Mouse (Mus musculus) intestine, postnatal 0 days (tissue): ENCODE results near the gene Mras. TPM values are rescaled to one million over a fixed set of nuclear protein-coding genes. Genes with fewer than 3 reads are reported as not detected.

ENCODE experiments used
- ATAC-seq: fragments of 200-750 bp; cut with Nextera tagmentation; 2 replicates; pipeline ENCODE4 v1.8.0; 2017; ENCODE audit warnings: mild to moderate bottlenecking, moderate TSS enrichment, moderate library complexity
- H3K27ac ChIP-seq: fragments of 300-500 bp; sonication (generic); 2 replicates; pipeline ENCODE4 v1.5.1; 2014; ENCODE audit warnings: mild to moderate bottlenecking, low read depth, low read length, moderate library complexity
- H3K27me3 ChIP-seq: fragments of 300-500 bp; sonication (generic); replicated peaks from 2 replicates; pipeline ENCODE4 v1.6.1; 2014; ENCODE audit warnings: low read length, mixed read lengths; ENCODE audit not compliant: control insufficient read depth, insufficient read depth
- H3K36me3 ChIP-seq: fragments of 300-500 bp; sonication (generic); 2 replicates; pipeline ENCODE4 v1.6.1; 2014; ENCODE audit warnings: mild to moderate bottlenecking, moderate library complexity; ENCODE audit not compliant: control insufficient read depth, insufficient read depth
- H3K4me1 ChIP-seq: fragments of 300-500 bp; sonication (generic); replicated peaks from 2 replicates; pipeline ENCODE4 v1.6.1; 2014; ENCODE audit warnings: antibody characterized with exemption, low read length, mixed read lengths; ENCODE audit not compliant: control insufficient read depth, insufficient read depth
- H3K4me2 ChIP-seq: fragments of 300-500 bp; sonication (generic); replicated peaks from 2 replicates; pipeline ENCODE4 v1.6.1; 2014; ENCODE audit warnings: low read depth, mild to moderate bottlenecking, moderate library complexity
- H3K4me3 ChIP-seq: fragments of 300-500 bp; sonication (generic); 2 replicates; pipeline ENCODE4 v1.5.1; 2014; ENCODE audit warnings: low read depth, low read length
- H3K9ac ChIP-seq: fragments of 300-500 bp; sonication (generic); 2 replicates; pipeline ENCODE4 v1.6.1; 2014; ENCODE audit warnings: mild to moderate bottlenecking, low read depth, low read length
- H3K9me3 ChIP-seq: fragments of 300-500 bp; sonication (generic); 2 replicates; pipeline ENCODE4 v1.6.1; 2016; ENCODE audit warnings: mixed run types; ENCODE audit not compliant: control insufficient read depth
- CTCF ChIP-seq: sonication (generic); IDR thresholded peaks from 2 replicates; pipeline ENCODE4 v1.5.1; 2016; ENCODE audit warnings: low read depth, mild to moderate bottlenecking, control low read depth, antibody characterized with exemption, moderate library complexity
- WGBS: fragments of 180-500 bp; shearing (Covaris S2); extraction: QIAGEN DNeasy Blood & Tissue Kit; methylation state at CpG from one replicate; pipeline ENCODE4 v1.1.7; 2014; 5-methylcytosine and 5-hydroxymethylcytosine counted together
- polyA plus RNA-seq: library from polyadenylated mRNA; unstranded; fragments of >200 nt; fragmentation: Nextera tagmentation; extraction: Ambion mirVana; gene quantifications from 2 replicates; pipeline ENCODE4 v1.2.1, GENCODE M21; 2015

Mras gene
- polyA plus RNA-seq, 1 experiment from 2014 or later, result 7.6 TPM

GRCm38 (mm10) chr9:99421914-99422313 is 15.3 kb downstream of the Mras start:
- H3K27ac ChIP-seq, result no peak overlapping the region
- TF ChIP-seq CTCF, result no peak
- no peak overlapping the region for H3K4me2 ChIP-seq
- H3K4me3 ChIP-seq, result no peak overlapping the region
- H3K9ac ChIP-seq, result no peak overlapping the region
- no peaks in the 10 kb centered on the region for H3K9me3 ChIP-seq
- no peaks in the 10 kb centered on the region for H3K36me3 ChIP-seq
- 85% methylated on average over 3 of the region's 3 CpGs for WGBS
- ATAC-seq, result no peak
- no peaks in the 10 kb centered on the region for H3K27me3 ChIP-seq
- H3K4me1 ChIP-seq, result 0 out of 2 replicates have a peak, but pooled peaks cover 8% of the 10 kb centered on the region

GRCm38 (mm10) chr9:99419951-99420701 is 17.1 kb downstream of the Mras start:
- H3K9ac ChIP-seq, result no peak overlapping the region
- H3K4me3 ChIP-seq, result no peak overlapping the region
- no peak for TF ChIP-seq CTCF
- 73% methylated on average over 8 of the region's 8 CpGs for WGBS
- H3K4me2 ChIP-seq, result no peak overlapping the region
- no peaks in the 10 kb centered on the region for H3K9me3 ChIP-seq
- peaks cover 4% of the 10 kb centered on the region; the same call in 1 of the 2 replicates for H3K4me1 ChIP-seq
- H3K36me3 ChIP-seq, result no peaks in the 10 kb centered on the region
- H3K27me3 ChIP-seq, result no peaks in the 10 kb centered on the region
- no peak overlapping the region for H3K27ac ChIP-seq
- no peak for ATAC-seq

- Histone ChIP-seq H3K9me3 (no peaks in the 10 kb centered on the region), H3K4me1 (no peaks in the 10 kb centered on the region; the same call in 1 of the 2 replicates), H3K27ac (no peak overlapping the region), H3K36me3 (no peaks in the 10 kb centered on the region), H3K4me3 (no peak overlapping the region), H3K27me3 (no peaks in the 10 kb centered on the region), H3K4me2 (no peak overlapping the region), H3K9ac (no peak overlapping the region)
- ATAC-seq, result no peak
- 78% methylated on average over 5 of the region's 5 CpGs for WGBS
- TF ChIP-seq CTCF, result no peak
Measured at GRCm38 (mm10) chr9:99418377-99418776, 18.8 kb downstream of the Mras start.

- Histone ChIP-seq H3K9me3 (no peaks in the 10 kb centered on the region), H3K27me3 (no peaks in the 10 kb centered on the region), H3K4me1 (no peaks in the 10 kb centered on the region; the same call in 1 of the 2 replicates), H3K27ac (no peak overlapping the region), H3K9ac (no peak overlapping the region), H3K36me3 (no peaks in the 10 kb centered on the region), H3K4me2 (no peak overlapping the region), H3K4me3 (no peak overlapping the region)
- ATAC-seq, result no peak
- 63% methylated on average over 4 of the region's 4 CpGs for WGBS
- no peak for TF ChIP-seq CTCF
Measured at GRCm38 (mm10) chr9:99417288-99417846, 19.8 kb downstream of the Mras start.

GRCm38 (mm10) chr9:99416809-99417208 is 20.4 kb downstream of the Mras start:
- no peak for TF ChIP-seq CTCF
- no peaks in the 10 kb centered on the region for H3K9me3 ChIP-seq
- H3K36me3 ChIP-seq, result no peaks in the 10 kb centered on the region
- H3K27ac ChIP-seq, result no peak overlapping the region
- 73% methylated on average over 3 of the region's 3 CpGs for WGBS
- H3K9ac ChIP-seq, result no peak overlapping the region
- H3K27me3 ChIP-seq, result no peaks in the 10 kb centered on the region
- no peak overlapping the region for H3K4me3 ChIP-seq
- H3K4me1 ChIP-seq, result no peaks in the 10 kb centered on the region; the same call in 1 of the 2 replicates
- ATAC-seq, result no peak
- H3K4me2 ChIP-seq, result no peak overlapping the region

- no peaks in the 10 kb centered on the region for H3K27me3 ChIP-seq
- H3K36me3 ChIP-seq, result no peaks in the 10 kb centered on the region
- H3K9me3 ChIP-seq, result no peaks in the 10 kb centered on the region
- 79% methylated on average over 4 of the region's 4 CpGs for WGBS
- no peak overlapping the region for H3K4me3 ChIP-seq
- H3K4me1 ChIP-seq, result no peaks in the 10 kb centered on the region; the same call in 1 of the 2 replicates
- no peak overlapping the region for H3K27ac ChIP-seq
- TF ChIP-seq CTCF, result no peak
- no peak for ATAC-seq
- H3K9ac ChIP-seq, result no peak overlapping the region
- H3K4me2 ChIP-seq, result no peak overlapping the region
Measured at GRCm38 (mm10) chr9:99411785-99412184, 25.4 kb downstream of the Mras start.
